Mouse (Mus musculus) spleen, adult 2 months (tissue): Measurements from ENCODE around the gene Pdap1. TPM values are rescaled to one million over a fixed set of nuclear protein-coding genes. Genes with fewer than 3 reads are reported as not detected.
A peak's percentile ranks its signal among the peaks of the same experiment; 100 is the strongest.
"Not testable (repeated sequence)": the region's sequence is repeated elsewhere in the genome, so short reads cannot be mapped to it uniquely, and the experiment has no call there.

Experiments used
- DNase-seq, 2 experiments: peaks; one replicate each; pipeline versions ENCODE4 v3.0.0 to v3.0.0-alpha.2; 2012 to 2021; ENCODE audit warnings: low spot score in 2 of 2, low read depth in 1 of 2
- H3K27ac ChIP-seq: fragments of 200-500 bp; 2 replicates; pipeline ENCODE4 v1.5.1; 2012; ENCODE audit warnings: low read length, inconsistent platforms; ENCODE audit not compliant: insufficient read depth
- H3K27me3 ChIP-seq: fragments of 200-500 bp; 2 replicates; pipeline ENCODE4 v1.6.1; 2012; ENCODE audit warnings: mild to moderate bottlenecking, moderate library complexity, low read length, inconsistent platforms; ENCODE audit not compliant: control insufficient read depth, insufficient read depth
- H3K36me3 ChIP-seq: fragments of 200-500 bp; 2 replicates; pipeline ENCODE4 v1.6.1; 2012; ENCODE audit warnings: mild to moderate bottlenecking, low read length, inconsistent platforms; ENCODE audit not compliant: control insufficient read depth, insufficient read depth
- H3K4me1 ChIP-seq: fragments of 200-500 bp; 2 replicates; pipeline ENCODE4 v1.6.1; 2011; ENCODE audit warnings: inconsistent platforms; ENCODE audit not compliant: control insufficient read depth, insufficient read depth, insufficient read length
- H3K4me3 ChIP-seq: fragments of 200-500 bp; 2 replicates; pipeline ENCODE4 v1.5.1; 2011; ENCODE audit warnings: mild to moderate bottlenecking, inconsistent platforms; ENCODE audit not compliant: insufficient read depth, insufficient read length; ENCODE audit errors: extremely low read depth
- CTCF ChIP-seq: fragments of 200-500 bp; IDR thresholded peaks from 2 replicates; pipeline ENCODE4 v1.5.1; 2011; ENCODE audit warnings: mild to moderate bottlenecking, inconsistent platforms; ENCODE audit not compliant: insufficient read depth, insufficient read length, insufficient replicate concordance; ENCODE audit errors: extremely low read depth
- POLR2A ChIP-seq: fragments of 200-500 bp; IDR thresholded peaks from 2 replicates; pipeline ENCODE4 v1.6.1; 2011; ENCODE audit warnings: low read depth, low read length, inconsistent platforms
- WGBS: fragments of 180-500 bp; shearing (Covaris S2); methylation state at CpG from one replicate; pipeline ENCODE4 v1.1.7; 2018; 5-methylcytosine and 5-hydroxymethylcytosine counted together
- polyA plus RNA-seq: library from polyadenylated mRNA; depleted of rRNA; stranded (reverse); fragments of >200 nt; gene quantifications from 2 replicates; pipeline ENCODE4 v1.2.3, GENCODE M21; 2012

The Pdap1 gene
- polyA plus RNA-seq, 1 experiment: 17.8 TPM

- Histone ChIP-seq H3K4me1 (no peaks in the 10 kb centered on the region), H3K4me3 (no peak overlapping the region), H3K27me3 (no peaks in the 10 kb centered on the region), H3K27ac (no peak overlapping the region), H3K36me3 (peaks cover 50% of the 10 kb centered on the region)
- WGBS: 85% methylated on average over 3 of the region's 3 CpGs
- no peak for DNase-seq
- no peak for TF ChIP-seq POLR2A
- no peak for TF ChIP-seq CTCF
Measured at GRCm38 (mm10) chr5:145130995-145131394, 9.0 kb downstream of the Pdap1 start.

GRCm38 (mm10) chr5:145130191-145130590 is 9.8 kb downstream of the Pdap1 start:
- Histone ChIP-seq H3K27ac (0 out of 2 replicates have a peak overlapping the region, but pooled peaks have one; percentile 9), H3K36me3 (peaks cover 56% of the 10 kb centered on the region), H3K27me3 (no peaks in the 10 kb centered on the region), H3K4me3 (no peak overlapping the region), H3K4me1 (no peaks in the 10 kb centered on the region)
- 88% methylated on average over 11 of the region's 11 CpGs for WGBS
- TF ChIP-seq CTCF (no peak), POLR2A (no peak)
- no peak for DNase-seq

GRCm38 (mm10) chr5:145129773-145130172 is 10.3 kb downstream of the Pdap1 start:
- H3K36me3 ChIP-seq: peaks cover 59% of the 10 kb centered on the region
- not testable (repeated sequence) for H3K4me3 ChIP-seq
- WGBS: 88% methylated on average over 6 of the region's 6 CpGs

GRCm38 (mm10) chr5:145129124-145129523 is 10.9 kb downstream of the Pdap1 start:
- 87% methylated on average over 4 of the region's 4 CpGs for WGBS
- peaks cover 59% of the 10 kb centered on the region for H3K36me3 ChIP-seq

More at GRCm38 (mm10) chr5:145129773-145130172, 10.3 kb downstream of the Pdap1 start:
- H3K27me3 ChIP-seq, DNase-seq, H3K4me1 ChIP-seq, H3K27ac ChIP-seq: not testable (repeated sequence)

GRCm38 (mm10) chr5:145126580-145126979 is 13.5 kb downstream of the Pdap1 start:
- no peaks in the 10 kb centered on the region for H3K27me3 ChIP-seq
- 94% methylated on average over 9 of the region's 9 CpGs for WGBS
- H3K36me3 ChIP-seq: peaks cover 64% of the 10 kb centered on the region
- H3K27ac ChIP-seq: no peak overlapping the region
- DNase-seq: no peak
- H3K4me1 ChIP-seq: no peaks in the 10 kb centered on the region
- H3K4me3 ChIP-seq: no peak overlapping the region
- no peak for TF ChIP-seq CTCF
- no peak for TF ChIP-seq POLR2A

More at GRCm38 (mm10) chr5:145129124-145129523, 10.9 kb downstream of the Pdap1 start:
- DNase-seq: no peak
- TF ChIP-seq CTCF (no peak), POLR2A (no peak)
- Histone ChIP-seq H3K4me3 (no peak overlapping the region), H3K4me1 (no peaks in the 10 kb centered on the region), H3K27ac (no peak overlapping the region), H3K27me3 (no peaks in the 10 kb centered on the region)

GRCm38 (mm10) chr5:145123396-145123795 is 16.6 kb downstream of the Pdap1 start:
- DNase-seq: no peak
- H3K27ac ChIP-seq: no peak overlapping the region
- no peak overlapping the region for H3K4me3 ChIP-seq
- H3K4me1 ChIP-seq: peaks cover 2% of the 10 kb centered on the region; the same call in 1 of the 2 replicates
- 91% methylated on average over 19 of the region's 19 CpGs for WGBS
- no peaks in the 10 kb centered on the region for H3K27me3 ChIP-seq
- TF ChIP-seq CTCF (no peak), POLR2A (no peak)
- peaks cover 56% of the 10 kb centered on the region for H3K36me3 ChIP-seq

GRCm38 (mm10) chr5:145120921-145121320 is 19.1 kb downstream of the Pdap1 start:
- H3K4me3 ChIP-seq: no peak overlapping the region
- H3K36me3 ChIP-seq: peaks cover 45% of the 10 kb centered on the region
- no peak for DNase-seq
- peaks cover 7% of the 10 kb centered on the region; the same call in 1 of the 2 replicates for H3K4me1 ChIP-seq
- no peak overlapping the region for H3K27ac ChIP-seq
- WGBS: 83% methylated on average over 7 of the region's 7 CpGs
- TF ChIP-seq POLR2A (no peak), CTCF (no peak)
- no peaks in the 10 kb centered on the region for H3K27me3 ChIP-seq
